Mouse (Mus musculus) MEL (cell line): ENCODE measurements at regions not wholly inside any gene's neighbourhood (a gene's known extent, or its start where the extent isn't known, plus 50 kb on each side); places are given as distances from the start of the nearest gene placed in this dataset.

Experiments
- CTCF ChIP-seq, 3 experiments: IDR thresholded peaks in 2 of 3; conservative IDR thresholded peaks in 1 of 3; 2 replicates each; pipeline ENCODE4 v1.5.1; 2011 to 2012; ENCODE audit warnings: low read length in 3 of 3, low read depth in 2 of 3, mild to moderate bottlenecking in 2 of 3, improper control_type of control experiment in 1 of 3, inconsistent platforms in 1 of 3, mixed read lengths in 1 of 3, moderate library complexity in 1 of 3; ENCODE audit not compliant: control insufficient read depth in 1 of 3, insufficient read depth in 1 of 3, poor library complexity in 1 of 3, severe bottlenecking in 1 of 3
- E2F4 ChIP-seq: IDR thresholded peaks from 2 replicates; pipeline ENCODE4 v1.6.1; 2011; ENCODE audit warnings: low read depth, low read length, improper control_type of control experiment, borderline replicate concordance
- ELF1 ChIP-seq: IDR thresholded peaks from 2 replicates; pipeline ENCODE4 v1.6.1; 2014; ENCODE audit warnings: low read depth, mild to moderate bottlenecking, inconsistent platforms, low read length, improper control_type of control experiment, moderate library complexity
- GABPA ChIP-seq: IDR thresholded peaks from 2 replicates; pipeline ENCODE4 v1.6.1; 2012; ENCODE audit warnings: low read depth, mild to moderate bottlenecking, inconsistent platforms, low read length, improper control_type of control experiment, moderate library complexity
- NELFE ChIP-seq: IDR thresholded peaks from 2 replicates; pipeline ENCODE4 v1.6.1; 2011; ENCODE audit warnings: low read depth, low read length, improper control_type of control experiment
- POLR2A ChIP-seq, 2 experiments: IDR thresholded peaks; 2 replicates each; pipeline ENCODE4 v1.6.1; 2011 to 2012; ENCODE audit warnings: low read length in 2 of 2, mild to moderate bottlenecking in 2 of 2, control low read depth in 1 of 2, improper control_type of control experiment in 1 of 2, low read depth in 1 of 2, moderate library complexity in 1 of 2; ENCODE audit not compliant: control insufficient read depth in 1 of 2, insufficient read depth in 1 of 2, poor library complexity in 1 of 2
- RCOR1 ChIP-seq: IDR thresholded peaks from 2 replicates; pipeline ENCODE4 v1.6.1; 2012; ENCODE audit warnings: low read depth, mild to moderate bottlenecking, inconsistent platforms, low read length, improper control_type of control experiment
- SIN3A ChIP-seq: IDR thresholded peaks from 2 replicates; pipeline ENCODE4 v1.6.1; 2012; ENCODE audit warnings: low read length, improper control_type of control experiment, inconsistent platforms
- USF1 ChIP-seq: IDR thresholded peaks from 2 replicates; pipeline ENCODE4 v1.6.1; 2014; ENCODE audit warnings: low read depth, mild to moderate bottlenecking, inconsistent platforms, low read length, improper control_type of control experiment, moderate library complexity

GRCm38 (mm10) chr13:44058277-44058676, 273.7 kb downstream of the Cd83 start:
- TF ChIP-seq POLR2A (IDR thresholded peaks at IDR 0.05; ENCODE audit: control insufficient read depth in 1 of 2, insufficient read depth in 1 of 2, low read depth in 1 of 2, low read length in 2 of 2, poor library complexity in 1 of 2) (no peak), CTCF (IDR thresholded peaks at IDR 0.05 in 2 of 3, conservative IDR thresholded peaks at IDR 0.05 in 1 of 3; ENCODE audit: control insufficient read depth in 1 of 3, insufficient read depth in 1 of 3, low read depth in 2 of 3, low read length in 3 of 3, poor library complexity in 1 of 3, severe bottlenecking in 1 of 3) (no peak), E2F4 (no peak), NELFE (no peak), RCOR1 (no peak), USF1 (no peak), SIN3A (no peak), GABPA (no peak), ELF1 (no peak)
